Mouse (Mus musculus) layer of hippocampus, adult 8-10 months (tissue): Measurements from ENCODE around the gene Hist2h2aa1. TPM values are rescaled to one million over a fixed set of nuclear protein-coding genes. Genes with fewer than 3 reads are reported as not detected.
"Not testable (repeated sequence)": the region's sequence is repeated elsewhere in the genome, so short reads cannot be mapped to it uniquely, and the experiment has no call there.

Source experiments
- DNase-seq, 2 experiments: peaks; one replicate each; pipeline ENCODE4 v3.0.0; 2022; ENCODE audit warnings: low spot score in 2 of 2
- microRNA-seq, 2 experiments: library from miRNA; unstranded; fragments of <30 nt; microRNA quantifications; one replicate each; pipeline ENCODE4 v1.2.0; 2022
- total RNA-seq, 4 experiments: library from RNA; stranded (reverse); gene quantifications; 2 replicates each; pipeline ENCODE4 v1.2.4; 2022

Hist2h2aa1 gene
- total RNA-seq, 4 experiments from 2014 or later: 3.4 to 9.9 (median 4.4) TPM; not detected in 1

DNA sequence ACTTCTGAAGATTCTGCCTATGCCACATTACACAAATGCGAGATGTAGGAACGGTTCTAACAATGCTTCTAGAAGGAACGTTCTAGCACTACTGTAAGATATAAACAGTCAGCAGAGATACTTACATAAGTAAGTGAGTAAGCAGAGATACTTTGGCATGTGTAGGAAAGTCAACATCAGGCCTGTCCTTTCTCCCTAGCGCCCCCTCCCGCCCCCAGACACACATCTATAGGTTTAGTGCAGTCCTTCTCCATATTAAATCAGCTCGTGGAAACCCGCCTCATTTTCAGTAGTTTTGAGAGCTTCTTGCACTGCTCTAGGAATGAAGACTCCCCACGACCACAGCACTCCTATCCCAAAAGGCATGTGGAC lies 32.1 kb downstream of the Hist2h2aa1 start:
- DNase-seq: peak in 1 of 2 experiments; percentile 35

- peak; percentile 91 to 94 for DNase-seq
These were observed 32.7 kb downstream of the Hist2h2aa1 start for GRCm38 (mm10) chr3:96277800-96278624.

DNA sequence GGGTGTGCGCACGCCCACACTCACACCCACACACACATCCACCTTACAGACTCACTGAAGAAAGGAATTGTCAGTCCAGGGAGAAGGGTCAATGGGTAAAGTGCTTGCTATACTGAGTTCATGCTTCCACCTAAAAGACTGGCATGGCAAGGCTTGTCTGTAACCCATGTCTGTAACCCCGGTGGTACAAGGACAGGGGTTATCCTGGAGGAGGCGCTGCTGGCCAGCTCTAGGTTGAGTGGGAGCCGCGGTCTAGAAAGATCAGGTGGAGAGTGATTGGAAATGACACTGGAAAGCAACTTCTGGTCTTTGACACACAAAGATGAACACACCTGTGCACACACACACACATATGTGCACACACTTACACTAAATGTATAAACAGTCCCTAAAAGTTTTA lies 35.4 kb downstream of the Hist2h2aa1 start:
- no peak for DNase-seq

DNA sequence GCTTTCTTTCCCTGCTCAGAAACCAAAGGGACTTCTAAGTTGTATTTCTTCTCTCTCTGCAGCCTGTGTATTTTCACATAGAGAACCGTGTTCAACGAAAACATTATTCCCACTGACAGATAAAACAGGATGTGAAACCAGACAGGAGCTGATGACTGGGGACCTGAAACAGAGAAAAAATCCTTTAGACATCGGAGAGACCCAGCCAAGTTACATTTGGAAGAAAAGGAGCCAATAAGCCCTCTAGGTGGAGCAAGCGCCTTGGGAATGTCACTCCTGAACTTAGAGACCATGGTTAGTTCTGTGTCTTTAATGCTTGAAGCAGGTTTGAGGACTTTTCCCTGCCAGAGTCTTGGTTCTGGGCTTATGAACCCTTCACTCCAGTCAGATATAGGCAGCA lies 39.2 kb downstream of the Hist2h2aa1 start:
- DNase-seq: no peak

GRCm38 (mm10) chr3:96287334-96287733 lies 42.0 kb downstream of the Hist2h2aa1 start:
- not testable (repeated sequence) for DNase-seq

DNA sequence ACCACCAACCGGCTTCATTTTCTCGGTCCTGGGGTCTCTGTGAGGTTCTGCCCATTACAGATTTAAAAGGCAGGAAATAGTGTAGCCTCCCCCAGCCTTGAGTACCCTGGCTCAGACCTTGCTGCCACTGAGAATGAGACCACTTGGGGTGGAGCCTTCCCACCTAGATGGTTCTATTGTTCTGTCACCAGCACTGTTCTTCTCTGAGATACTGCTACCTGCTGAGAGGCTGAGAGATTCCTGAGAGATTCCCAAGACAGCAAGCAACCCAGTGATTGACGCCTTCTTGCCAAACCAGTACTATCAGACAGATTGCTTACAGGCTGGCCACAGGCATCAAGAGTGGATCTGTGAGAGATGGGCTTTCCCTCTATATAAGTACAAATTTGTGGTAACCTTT lies 43.9 kb downstream of the Hist2h2aa1 start:
- no peak for DNase-seq

GRCm38 (mm10) chr3:96290727-96291126 lies 45.4 kb downstream of the Hist2h2aa1 start:
- DNase-seq: not testable (repeated sequence)

- no peak for DNase-seq
These were observed 47.3 kb downstream of the Hist2h2aa1 start for GRCm38 (mm10) chr3:96292641-96293040.

DNA sequence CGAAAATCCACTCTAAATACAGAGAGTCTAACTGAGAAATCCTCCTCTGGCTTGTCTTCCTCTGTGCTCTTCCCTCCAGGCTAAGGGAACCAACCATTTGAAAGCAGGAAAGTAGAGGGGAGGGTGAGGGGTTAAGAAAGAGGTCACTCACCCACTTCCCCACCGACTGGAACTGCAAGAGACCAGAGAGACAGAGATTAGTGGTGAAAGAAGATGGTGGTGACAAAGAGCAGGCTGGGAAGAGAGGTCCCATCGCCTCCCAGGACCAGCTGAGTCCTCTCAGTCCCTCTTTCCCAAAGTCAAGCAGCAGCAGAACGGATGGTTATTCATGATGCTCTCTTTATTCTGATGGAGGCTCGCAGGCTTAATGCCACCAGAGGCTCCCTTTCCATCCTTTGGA lies 48.1 kb downstream of the Hist2h2aa1 start:
- DNase-seq: no peak

GRCm38 (mm10) chr3:96293787-96294186 lies 48.5 kb downstream of the Hist2h2aa1 start, which contains the start of gene Fcgr1:
Gene Fcgr1 (minus strand): TSS chr3:96293969.
- DNase-seq: no peak

Small RNAs within 50 kb of the gene (microRNA-seq; reads per million reads assigned to microRNA genes)
- 0 reads per million in 2 experiments for gene Gm44492
- gene Gm47311: 0 reads per million in 2 experiments
- 0 reads per million in 2 experiments for gene Gm47313

Other genes with a start within 250 kb of the Hist2h2aa1 start
- 10 to 100 TPM; 42.0 to 70.1 (median 52.4) TPM for gene Plekho1, start 249.5 kb upstream of the Hist2h2aa1 start, total RNA-seq
- gene Vps45, start 187.0 kb upstream of the Hist2h2aa1 start, total RNA-seq: 10 to 100 TPM; 42.9 to 55.4 (median 51.6) TPM
- 10 to 100 TPM; 38.1 to 40.1 (median 38.9) TPM for gene Otud7b, start 141.0 kb upstream of the Hist2h2aa1 start, total RNA-seq
- 1 to 10 TPM; 6.5 to 9.4 (median 7.8) TPM for gene Mtmr11, start 83.5 kb upstream of the Hist2h2aa1 start, total RNA-seq
- 10 to 100 TPM; 39.8 to 49.2 (median 45.5) TPM for gene Sf3b4, start 73.2 kb upstream of the Hist2h2aa1 start, total RNA-seq
- gene Sv2a, start 64.3 kb upstream of the Hist2h2aa1 start, total RNA-seq: 100 to 1,000 TPM; 365 to 380 (median 374) TPM
- gene Bola1, start 25.8 kb upstream of the Hist2h2aa1 start, total RNA-seq: 10 to 100 TPM; 13.1 to 20.2 (median 15.3) TPM
- 10 to 100 TPM in 1 of 4 experiments, 1 to 10 TPM in 3; 7.7 to 10.8 (median 8.0) TPM for gene Hist2h2ab, start 25.6 kb upstream of the Hist2h2aa1 start, total RNA-seq
- 10 to 100 TPM; 18.7 to 30.3 (median 29.3) TPM for gene Hist2h2ac, start 24.6 kb upstream of the Hist2h2aa1 start, total RNA-seq
- 1 to 10 TPM; 6.3 to 8.1 (median 7.5) TPM for gene Hist2h2be, start 24.4 kb upstream of the Hist2h2aa1 start, total RNA-seq
- 1 to 10 TPM; 6.1 to 7.7 (median 6.7) TPM for gene Hist2h3c2, start 6.4 kb upstream of the Hist2h2aa1 start, total RNA-seq
- 100 to 1,000 TPM; 165 to 230 (median 195) TPM for gene Hist2h2aa2, start 5.2 kb upstream of the Hist2h2aa1 start, total RNA-seq
- gene Hist2h3c1, start 1.2 kb downstream of the Hist2h2aa1 start, total RNA-seq: not detected
- 10 to 100 TPM; 25.1 to 32.1 (median 27.3) TPM for gene Hist2h4, start 17.8 kb downstream of the Hist2h2aa1 start, total RNA-seq
- 10 to 100 TPM; 32.1 to 53.8 (median 35.1) TPM for gene Hist2h3b, start 23.2 kb downstream of the Hist2h2aa1 start, total RNA-seq
- gene Hist2h2bb, start 24.3 kb downstream of the Hist2h2aa1 start, total RNA-seq: 100 to 1,000 TPM; 106 to 143 (median 138) TPM
- gene Fcgr1, start 48.5 kb downstream of the Hist2h2aa1 start, total RNA-seq: 1 to 10 TPM; 2.5 to 9.1 (median 5.3) TPM
- not detected for gene BC107364, start 206.8 kb downstream of the Hist2h2aa1 start, total RNA-seq